Mouse (Mus musculus): Measurements from ENCODE around the gene Lrrn2. TPM values are rescaled to one million over a fixed set of nuclear protein-coding genes. Genes with fewer than 3 reads are reported as not detected.
"Not testable (repeated sequence)": the region's sequence is repeated elsewhere in the genome, so short reads cannot be mapped to it uniquely, and the experiment has no call there.

The Lrrn2 gene
- polyA plus RNA-seq, 1 experiment, result 0.46 TPM

- Histone ChIP-seq H3K4me3 (ENCODE audit: insufficient read depth, low read length) (no peak overlapping the region), H3K4me1 (ENCODE audit: control insufficient read depth, insufficient read depth, low read length) (no peaks in the 10 kb centered on the region), H3K27ac (ENCODE audit: insufficient read depth, low read length) (no peak overlapping the region)
- TF ChIP-seq CTCF (IDR thresholded peaks at IDR 0.05; ENCODE audit: borderline replicate concordance, insufficient read depth, low read length), result no peak
- TF ChIP-seq POLR2A (IDR thresholded peaks at IDR 0.05; ENCODE audit: low read depth, low read length), result no peak
Observed at GRCm38 (mm10) chr1:132947811-132948210, 67.7 kb downstream of the Lrrn2 start.

GRCm38 (mm10) chr1:132956809-132957208 is 76.7 kb downstream of the Lrrn2 start:
- TF ChIP-seq CTCF (IDR thresholded peaks at IDR 0.05; ENCODE audit: borderline replicate concordance, insufficient read depth, low read length) (no peak), POLR2A (IDR thresholded peaks at IDR 0.05; ENCODE audit: low read depth, low read length) (no peak)
- Histone ChIP-seq H3K4me1 (ENCODE audit: control insufficient read depth, insufficient read depth, low read length) (no peaks in the 10 kb centered on the region), H3K27ac (ENCODE audit: insufficient read depth, low read length) (no peak overlapping the region), H3K4me3 (ENCODE audit: insufficient read depth, low read length) (no peak overlapping the region)

GRCm38 (mm10) chr1:132961751-132962150 is 81.7 kb downstream of the Lrrn2 start:
- Histone ChIP-seq H3K27ac (ENCODE audit: insufficient read depth, low read length) (no peak overlapping the region), H3K4me3 (ENCODE audit: insufficient read depth, low read length) (no peak overlapping the region), H3K4me1 (ENCODE audit: control insufficient read depth, insufficient read depth, low read length) (no peaks in the 10 kb centered on the region)
- TF ChIP-seq POLR2A (IDR thresholded peaks at IDR 0.05; ENCODE audit: low read depth, low read length) (no peak), CTCF (IDR thresholded peaks at IDR 0.05; ENCODE audit: borderline replicate concordance, insufficient read depth, low read length) (no peak)

- no peak overlapping the region for H3K4me3 ChIP-seq (ENCODE audit: insufficient read depth, low read length)
- no peaks in the 10 kb centered on the region for H3K4me1 ChIP-seq (ENCODE audit: control insufficient read depth, insufficient read depth, low read length)
- TF ChIP-seq POLR2A (IDR thresholded peaks at IDR 0.05; ENCODE audit: low read depth, low read length), result no peak
- TF ChIP-seq CTCF (IDR thresholded peaks at IDR 0.05; ENCODE audit: borderline replicate concordance, insufficient read depth, low read length), result no peak
- no peak overlapping the region for H3K27ac ChIP-seq (ENCODE audit: insufficient read depth, low read length)
Observed at GRCm38 (mm10) chr1:132964106-132964505, 84.0 kb downstream of the Lrrn2 start.

- H3K27ac ChIP-seq (ENCODE audit: insufficient read depth, low read length), result no peak overlapping the region
- no peaks in the 10 kb centered on the region for H3K4me1 ChIP-seq (ENCODE audit: control insufficient read depth, insufficient read depth, low read length)
- TF ChIP-seq POLR2A (IDR thresholded peaks at IDR 0.05; ENCODE audit: low read depth, low read length), result no peak
- no peak for TF ChIP-seq CTCF (IDR thresholded peaks at IDR 0.05; ENCODE audit: borderline replicate concordance, insufficient read depth, low read length)
- H3K4me3 ChIP-seq (ENCODE audit: insufficient read depth, low read length), result no peak overlapping the region
Observed at GRCm38 (mm10) chr1:132964691-132965090, 84.6 kb downstream of the Lrrn2 start.

GRCm38 (mm10) chr1:132968659-132969058 is 88.6 kb downstream of the Lrrn2 start:
- no peak overlapping the region for H3K27ac ChIP-seq (ENCODE audit: insufficient read depth, low read length)
- TF ChIP-seq CTCF (IDR thresholded peaks at IDR 0.05; ENCODE audit: borderline replicate concordance, insufficient read depth, low read length), result no peak
- TF ChIP-seq POLR2A (IDR thresholded peaks at IDR 0.05; ENCODE audit: low read depth, low read length), result no peak
- H3K4me1 ChIP-seq (ENCODE audit: control insufficient read depth, insufficient read depth, low read length), result no peaks in the 10 kb centered on the region
- H3K4me3 ChIP-seq (ENCODE audit: insufficient read depth, low read length), result no peak overlapping the region

GRCm38 (mm10) chr1:132977402-132977801 is 97.3 kb downstream of the Lrrn2 start:
- TF ChIP-seq POLR2A (IDR thresholded peaks at IDR 0.05; ENCODE audit: low read depth, low read length) (no peak), CTCF (IDR thresholded peaks at IDR 0.05; ENCODE audit: borderline replicate concordance, insufficient read depth, low read length) (no peak)
- Histone ChIP-seq H3K4me1 (ENCODE audit: control insufficient read depth, insufficient read depth, low read length) (no peaks in the 10 kb centered on the region), H3K27ac (ENCODE audit: insufficient read depth, low read length) (no peak overlapping the region), H3K4me3 (ENCODE audit: insufficient read depth, low read length) (no peak overlapping the region)

- no peak overlapping the region for H3K27ac ChIP-seq (ENCODE audit: insufficient read depth, low read length)
- H3K4me1 ChIP-seq (ENCODE audit: control insufficient read depth, insufficient read depth, low read length), result no peaks in the 10 kb centered on the region
- H3K4me3 ChIP-seq (ENCODE audit: insufficient read depth, low read length), result no peak overlapping the region
- TF ChIP-seq CTCF (IDR thresholded peaks at IDR 0.05; ENCODE audit: borderline replicate concordance, insufficient read depth, low read length) (no peak), POLR2A (IDR thresholded peaks at IDR 0.05; ENCODE audit: low read depth, low read length) (no peak)
Observed at GRCm38 (mm10) chr1:132981232-132981631, 101.2 kb downstream of the Lrrn2 start.

- no peak for TF ChIP-seq POLR2A (IDR thresholded peaks at IDR 0.05; ENCODE audit: low read depth, low read length)
- TF ChIP-seq CTCF (IDR thresholded peaks at IDR 0.05; ENCODE audit: borderline replicate concordance, insufficient read depth, low read length), result peak; percentile 63; the same call in 1 of the 2 replicates
- H3K4me1 ChIP-seq (ENCODE audit: control insufficient read depth, insufficient read depth, low read length), result peaks cover 2% of the 10 kb centered on the region; the same call in 1 of the 2 replicates
- no peak overlapping the region for H3K4me3 ChIP-seq (ENCODE audit: insufficient read depth, low read length)
- no peak overlapping the region for H3K27ac ChIP-seq (ENCODE audit: insufficient read depth, low read length)
Observed at GRCm38 (mm10) chr1:132982728-132983127, 102.7 kb downstream of the Lrrn2 start.

GRCm38 (mm10) chr1:132988556-132989459 is 108.7 kb downstream of the Lrrn2 start:
- H3K4me3 ChIP-seq (ENCODE audit: insufficient read depth, low read length); H3K4me1 ChIP-seq (ENCODE audit: control insufficient read depth, insufficient read depth, low read length); H3K27ac ChIP-seq (ENCODE audit: insufficient read depth, low read length): not testable (repeated sequence)

Other genes with a start within 250 kb of the Lrrn2 start
- gene Nfasc, start 138.5 kb upstream of the Lrrn2 start, polyA plus RNA-seq (2011; ENCODE audit: insufficient read length, low read depth, missing spikeins), result 0.30 and 0.67 TPM in 2 replicates
- gene Mdm4, start 150.3 kb downstream of the Lrrn2 start, polyA plus RNA-seq (2011; ENCODE audit: insufficient read length, low read depth, missing spikeins), result 97.1 and 122 TPM in 2 replicates
- gene Pik3c2b, start 165.4 kb downstream of the Lrrn2 start, polyA plus RNA-seq (2011; ENCODE audit: insufficient read length, low read depth, missing spikeins), result 2.5 and 3.2 TPM in 2 replicates